Mouse (Mus musculus): ENCODE results near the gene Cdc37. TPM values are rescaled to one million over a fixed set of nuclear protein-coding genes. Genes with fewer than 3 reads are reported as not detected.

Cdc37 gene
- polyA plus RNA-seq, 1 experiment from 2014 or later: 165 TPM

GRCm38 (mm10) chr9:21183905-21184413 lies 34.2 kb upstream of the Cdc37 start:
- peak; percentile 38; the same call in 1 of the 2 replicates for TF ChIP-seq CTCF (IDR thresholded peaks at IDR 0.05)
- no peak for TF ChIP-seq EP300 (IDR thresholded peaks at IDR 0.05)
- Histone ChIP-seq H3K4me2 (replicated peaks; ENCODE audit: low read depth, low read length) (peak overlapping the region; percentile 71), H3K36me3 (ENCODE audit: insufficient read depth, low read length) (no peaks in the 10 kb centered on the region), H3K4me1 (ENCODE audit: insufficient read depth, low read depth, low read length) (peaks cover 14% of the 10 kb centered on the region), H3K27me3 (replicated peaks; ENCODE audit: insufficient read depth, low read length) (no peaks in the 10 kb centered on the region), H3K4me3 (ENCODE audit: low read depth, low read length) (peak overlapping the region; percentile 44), H3K27ac (ENCODE audit: low read length) (no peak overlapping the region), H3K9me3 (ENCODE audit: low read length) (no peaks in the 10 kb centered on the region), H3K9ac (replicated peaks; ENCODE audit: low read depth) (peak overlapping the region; percentile 36)
- ATAC-seq (peak; percentile 83), DNase-seq (ENCODE audit: low spot score) (peak; percentile 73)
- WGBS: 12% methylated on average over 32 of the region's 34 CpGs

DNA sequence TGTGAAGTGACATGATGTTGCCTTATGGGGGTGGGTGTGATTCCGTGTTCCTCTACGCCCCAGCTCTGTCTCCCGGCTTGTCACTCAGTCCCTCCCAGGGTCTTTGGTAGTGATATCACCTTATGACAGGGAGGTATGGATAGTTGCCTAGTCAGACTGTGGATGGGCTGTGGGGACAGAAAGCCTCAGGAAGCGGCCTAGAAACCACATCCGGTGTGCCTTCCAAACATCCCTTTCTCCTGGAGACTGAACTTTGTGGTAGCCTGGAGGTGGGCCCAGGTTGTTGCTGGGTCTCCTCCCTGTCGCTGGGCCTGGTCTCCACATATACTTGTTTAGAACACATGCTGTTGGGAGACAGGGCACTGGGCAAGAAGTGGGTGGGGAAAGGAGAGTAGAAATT lies 33.6 kb upstream of the Cdc37 start:
- Histone ChIP-seq H3K36me3 (ENCODE audit: insufficient read depth, low read length) (no peaks in the 10 kb centered on the region), H3K9ac (replicated peaks; ENCODE audit: low read depth) (no peak overlapping the region), H3K9me3 (ENCODE audit: low read length) (no peaks in the 10 kb centered on the region), H3K4me2 (replicated peaks; ENCODE audit: low read depth, low read length) (peak overlapping the region; percentile 71), H3K27me3 (replicated peaks; ENCODE audit: insufficient read depth, low read length) (no peaks in the 10 kb centered on the region), H3K4me1 (ENCODE audit: insufficient read depth, low read depth, low read length) (peaks cover 14% of the 10 kb centered on the region), H3K4me3 (ENCODE audit: low read depth, low read length) (no peak overlapping the region), H3K27ac (ENCODE audit: low read length) (no peak overlapping the region)
- no peak for DNase-seq (ENCODE audit: low spot score)
- 77% methylated on average over 6 of the region's 6 CpGs for WGBS
- TF ChIP-seq EP300 (IDR thresholded peaks at IDR 0.05): no peak
- TF ChIP-seq CTCF (IDR thresholded peaks at IDR 0.05): no peak
- ATAC-seq: no peak

- H3K27me3 ChIP-seq (replicated peaks; ENCODE audit: insufficient read depth, low read length): no peaks in the 10 kb centered on the region
- H3K27ac ChIP-seq (ENCODE audit: low read length): no peak overlapping the region
- no peaks in the 10 kb centered on the region for H3K9me3 ChIP-seq (ENCODE audit: low read length)
- peak overlapping the region; percentile 37 for H3K4me3 ChIP-seq (ENCODE audit: low read depth, low read length)
- H3K36me3 ChIP-seq (ENCODE audit: insufficient read depth, low read length): no peaks in the 10 kb centered on the region
- peak overlapping the region; percentile 72 for H3K4me2 ChIP-seq (replicated peaks; ENCODE audit: low read depth, low read length)
- TF ChIP-seq EP300 (IDR thresholded peaks at IDR 0.05) (no peak), CTCF (IDR thresholded peaks at IDR 0.05) (no peak)
- no peak overlapping the region; the same call in 1 of the 2 replicates for H3K9ac ChIP-seq (replicated peaks; ENCODE audit: low read depth)
- 5% methylated on average over 46 of the region's 48 CpGs for WGBS
- peak; percentile 60 for ATAC-seq
- H3K4me1 ChIP-seq (ENCODE audit: insufficient read depth, low read depth, low read length): peaks cover 14% of the 10 kb centered on the region
- peak; percentile 53 for DNase-seq (ENCODE audit: low spot score)
These were observed 31.8 kb upstream of the Cdc37 start for GRCm38 (mm10) chr9:21181421-21182220.

- ATAC-seq (no peak), DNase-seq (ENCODE audit: low spot score) (no peak)
- no peaks in the 10 kb centered on the region for H3K9me3 ChIP-seq (ENCODE audit: low read length)
- peaks cover 14% of the 10 kb centered on the region for H3K4me1 ChIP-seq (ENCODE audit: insufficient read depth, low read depth, low read length)
- H3K9ac ChIP-seq (replicated peaks; ENCODE audit: low read depth): no peak overlapping the region
- no peak overlapping the region for H3K4me3 ChIP-seq (ENCODE audit: low read depth, low read length)
- 61% methylated on average over 1 of the region's 1 CpGs for WGBS
- H3K27me3 ChIP-seq (replicated peaks; ENCODE audit: insufficient read depth, low read length): no peaks in the 10 kb centered on the region
- no peak overlapping the region for H3K27ac ChIP-seq (ENCODE audit: low read length)
- H3K4me2 ChIP-seq (replicated peaks; ENCODE audit: low read depth, low read length): peak overlapping the region; percentile 72; the same call in 1 of the 2 replicates
- no peaks in the 10 kb centered on the region for H3K36me3 ChIP-seq (ENCODE audit: insufficient read depth, low read length)
- TF ChIP-seq CTCF (IDR thresholded peaks at IDR 0.05) (no peak), EP300 (IDR thresholded peaks at IDR 0.05) (no peak)
These were observed 31.1 kb upstream of the Cdc37 start for GRCm38 (mm10) chr9:21180841-21181240.

DNA sequence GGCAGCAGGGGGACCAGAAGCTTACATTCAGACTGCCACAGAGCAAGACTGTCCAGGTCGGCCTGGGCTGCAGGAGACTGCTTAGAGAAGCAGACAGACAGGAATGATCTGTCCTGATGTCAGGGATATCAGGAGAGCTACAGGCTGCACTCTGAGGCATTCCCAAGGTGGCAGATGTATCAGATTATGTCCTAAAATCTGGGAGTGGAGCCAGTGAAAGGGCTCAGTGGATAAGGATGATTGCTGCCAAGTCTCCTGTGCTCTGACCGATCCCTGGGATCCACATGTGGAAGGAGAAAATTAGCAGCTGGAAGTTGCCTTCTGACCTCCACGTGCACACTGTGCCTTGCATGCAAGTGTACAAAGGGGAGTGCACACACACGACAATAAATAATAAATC lies 30.6 kb upstream of the Cdc37 start:
- H3K4me1 ChIP-seq (ENCODE audit: insufficient read depth, low read depth, low read length): peaks cover 14% of the 10 kb centered on the region
- DNase-seq (ENCODE audit: low spot score) (no peak), ATAC-seq (no peak)
- H3K9ac ChIP-seq (replicated peaks; ENCODE audit: low read depth): no peak overlapping the region
- no peak overlapping the region for H3K4me3 ChIP-seq (ENCODE audit: low read depth, low read length)
- WGBS: 46% methylated on average over 4 of the region's 4 CpGs
- TF ChIP-seq CTCF (IDR thresholded peaks at IDR 0.05): no peak
- no peak for TF ChIP-seq EP300 (IDR thresholded peaks at IDR 0.05)
- no peaks in the 10 kb centered on the region for H3K9me3 ChIP-seq (ENCODE audit: low read length)
- H3K27me3 ChIP-seq (replicated peaks; ENCODE audit: insufficient read depth, low read length): no peaks in the 10 kb centered on the region
- no peak overlapping the region for H3K4me2 ChIP-seq (replicated peaks; ENCODE audit: low read depth, low read length)
- no peaks in the 10 kb centered on the region for H3K36me3 ChIP-seq (ENCODE audit: insufficient read depth, low read length)
- no peak overlapping the region for H3K27ac ChIP-seq (ENCODE audit: low read length)

GRCm38 (mm10) chr9:21172364-21172763 lies 22.6 kb upstream of the Cdc37 start:
- H3K36me3 ChIP-seq (ENCODE audit: insufficient read depth, low read length): no peaks in the 10 kb centered on the region
- H3K9me3 ChIP-seq (ENCODE audit: low read length): no peaks in the 10 kb centered on the region
- ATAC-seq (no peak), DNase-seq (ENCODE audit: low spot score) (no peak)
- no peak overlapping the region for H3K27ac ChIP-seq (ENCODE audit: low read length)
- no peak overlapping the region for H3K9ac ChIP-seq (replicated peaks; ENCODE audit: low read depth)
- H3K4me2 ChIP-seq (replicated peaks; ENCODE audit: low read depth, low read length): no peak overlapping the region
- no peaks in the 10 kb centered on the region for H3K4me1 ChIP-seq (ENCODE audit: insufficient read depth, low read depth, low read length)
- H3K27me3 ChIP-seq (replicated peaks; ENCODE audit: insufficient read depth, low read length): no peaks in the 10 kb centered on the region
- no peak for TF ChIP-seq CTCF (IDR thresholded peaks at IDR 0.05)
- TF ChIP-seq EP300 (IDR thresholded peaks at IDR 0.05): no peak
- WGBS: 62% methylated on average over 6 of the region's 6 CpGs
- H3K4me3 ChIP-seq (ENCODE audit: low read depth, low read length): no peak overlapping the region
